Mouse (Mus musculus) thymus, postnatal 14 days (tissue): Measurements from ENCODE around the gene Golm1.
"Not testable (repeated sequence)": the region's sequence is repeated elsewhere in the genome, so short reads cannot be mapped to it uniquely, and the experiment has no call there.

Experiments used
- DNase-seq: peaks from one replicate; pipeline ENCODE4 v3.0.0; 2021

The Golm1 gene

DNA sequence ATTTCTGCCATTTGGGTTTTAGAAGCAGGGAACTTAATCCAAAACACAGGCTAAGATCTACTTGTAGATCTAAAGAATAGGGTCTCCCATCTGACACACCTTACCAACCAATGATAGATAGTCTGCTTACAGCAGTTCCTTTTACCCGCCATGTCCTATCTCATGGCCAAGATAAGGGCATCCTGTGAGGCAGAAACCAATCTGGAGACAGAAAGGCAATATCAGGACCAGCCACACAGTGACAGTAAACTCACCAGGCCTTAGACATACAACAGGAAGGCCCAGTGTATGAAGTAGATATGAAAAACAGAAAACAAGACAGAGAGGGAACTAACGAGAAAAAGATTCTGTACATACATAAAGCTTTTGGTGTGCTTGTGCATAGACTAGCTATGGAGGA, 32.8 kb downstream of the Golm1 start:
- no peak for DNase-seq

DNA sequence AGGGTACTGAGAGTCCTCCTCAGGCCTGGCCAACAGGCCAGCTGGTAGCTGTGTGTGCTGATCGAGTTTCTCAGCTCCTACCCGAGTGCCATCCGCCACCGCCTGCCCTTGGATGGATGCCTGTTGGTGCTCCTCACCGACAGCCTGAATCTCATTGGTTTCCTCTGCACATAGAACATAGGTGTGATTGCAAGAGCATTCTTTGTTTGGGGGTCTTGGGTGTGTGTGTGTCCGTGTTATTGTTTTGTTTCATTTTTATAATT, 35.5 kb downstream of the Golm1 start:
- no peak for DNase-seq

- DNase-seq: no peak
Measured at GRCm38 (mm10) chr13:59639368-59640177, 36.0 kb downstream of the Golm1 start.

DNA sequence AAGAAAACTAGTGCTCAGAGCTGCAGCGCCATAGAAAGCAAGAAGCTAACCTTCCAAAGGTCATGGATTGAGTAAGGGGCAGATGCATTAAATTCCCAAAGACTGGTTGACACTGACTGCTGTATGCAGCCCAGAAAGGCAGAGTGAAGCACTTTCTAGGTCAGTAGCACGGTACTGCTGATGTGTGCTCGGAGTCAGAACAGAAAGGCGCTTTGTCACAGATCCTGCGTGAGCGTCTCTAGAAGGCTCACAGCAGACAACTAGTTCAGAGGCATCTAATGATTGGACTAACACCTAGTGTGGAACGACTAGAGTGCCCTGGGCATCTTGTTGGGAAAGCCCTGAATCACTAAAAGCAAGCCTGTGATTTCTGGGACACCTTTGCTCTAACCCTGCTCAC, 37.8 kb downstream of the Golm1 start:
- DNase-seq: no peak

DNA sequence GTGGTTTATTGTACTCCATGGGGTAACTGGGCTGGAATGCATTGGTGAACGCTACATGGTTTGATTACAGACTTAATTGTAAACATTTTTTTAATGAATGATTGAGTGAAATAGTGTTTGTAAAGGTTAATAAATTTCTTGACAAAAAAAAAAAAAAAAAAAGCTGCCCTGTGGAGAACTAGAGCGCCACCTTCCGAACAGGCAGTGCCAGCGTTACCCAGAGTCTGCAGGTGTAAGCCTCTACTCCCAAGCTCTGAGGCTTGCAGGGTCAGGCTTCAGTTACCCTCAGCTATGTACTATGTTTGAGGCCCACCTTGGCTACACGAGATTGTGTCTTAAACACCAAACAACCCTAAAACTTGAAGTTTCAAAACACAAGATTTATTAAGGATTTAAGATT, 41.0 kb downstream of the Golm1 start:
- DNase-seq: no peak

GRCm38 (mm10) chr13:59626739-59627138, 48.9 kb downstream of the Golm1 start:
- DNase-seq: no peak

- no peak for DNase-seq
Measured at GRCm38 (mm10) chr13:59624903-59625302, 50.7 kb downstream of the Golm1 start.

GRCm38 (mm10) chr13:59624389-59624788, 51.2 kb downstream of the Golm1 start:
- DNase-seq: no peak

GRCm38 (mm10) chr13:59621643-59622489, 53.7 kb downstream of the Golm1 start:
- DNase-seq: no peak

DNA sequence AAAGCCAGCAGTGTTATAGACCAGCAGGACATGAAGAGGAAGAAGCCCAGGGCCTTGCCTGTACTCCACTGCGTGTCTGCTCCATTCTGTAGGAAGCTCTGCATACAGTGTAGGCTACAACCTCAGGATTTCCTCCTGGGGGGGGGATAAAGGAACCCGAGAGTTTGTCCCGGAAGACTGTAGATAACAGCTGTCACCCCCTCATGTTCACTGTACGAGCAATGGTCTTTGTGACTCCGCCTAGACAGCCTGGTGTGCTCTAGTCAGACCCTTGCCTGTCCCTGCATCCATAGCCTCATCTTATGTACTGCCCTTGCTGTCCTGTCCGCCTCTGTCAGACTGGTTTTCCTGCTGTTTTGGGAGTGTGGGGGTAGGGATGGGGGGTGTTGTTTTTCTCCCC, 57.1 kb downstream of the Golm1 start:
- no peak for DNase-seq

- no peak for DNase-seq
Measured at GRCm38 (mm10) chr13:59615554-59615953, 60.1 kb downstream of the Golm1 start.

DNA sequence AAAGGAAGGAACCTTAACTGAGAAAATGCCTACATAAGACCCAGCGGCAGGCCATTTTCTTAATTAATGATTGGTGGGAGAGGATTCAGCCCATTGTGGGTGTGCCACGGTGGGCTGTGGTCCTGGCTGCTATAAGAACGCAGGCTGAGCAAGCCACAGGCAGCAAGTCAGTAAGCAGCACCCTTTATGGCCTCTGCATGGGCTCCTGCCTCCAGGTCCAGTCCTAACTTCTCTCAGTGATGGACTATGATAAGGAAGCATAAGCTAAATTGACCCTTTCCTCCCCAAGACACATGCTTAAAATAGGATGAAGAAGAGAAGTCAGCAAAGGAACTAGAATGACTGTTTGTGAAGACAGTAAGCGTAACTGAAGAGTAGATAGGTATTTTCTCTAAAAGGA, 60.5 kb downstream of the Golm1 start:
- no peak for DNase-seq

DNA sequence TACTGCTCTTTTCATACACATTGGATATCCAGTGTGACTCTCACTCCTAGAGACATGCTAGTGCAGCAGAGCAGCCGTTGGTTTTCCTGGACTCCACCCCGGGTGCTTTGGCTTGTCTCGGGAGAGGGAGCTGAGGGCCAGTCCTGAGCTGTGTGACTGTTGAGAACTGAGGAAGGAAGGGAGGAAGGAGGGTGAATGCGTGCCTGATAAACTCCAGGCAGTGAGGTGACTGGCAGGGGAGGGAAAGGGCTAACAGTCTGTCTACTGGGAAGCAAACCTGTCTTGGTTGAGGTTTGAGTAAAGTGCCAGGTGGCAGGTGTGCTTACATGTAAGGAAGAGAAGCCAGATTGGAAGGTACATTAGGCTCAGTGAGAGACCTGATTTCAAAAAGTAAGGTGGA, 61.7 kb downstream of the Golm1 start:
- no peak for DNase-seq

DNA sequence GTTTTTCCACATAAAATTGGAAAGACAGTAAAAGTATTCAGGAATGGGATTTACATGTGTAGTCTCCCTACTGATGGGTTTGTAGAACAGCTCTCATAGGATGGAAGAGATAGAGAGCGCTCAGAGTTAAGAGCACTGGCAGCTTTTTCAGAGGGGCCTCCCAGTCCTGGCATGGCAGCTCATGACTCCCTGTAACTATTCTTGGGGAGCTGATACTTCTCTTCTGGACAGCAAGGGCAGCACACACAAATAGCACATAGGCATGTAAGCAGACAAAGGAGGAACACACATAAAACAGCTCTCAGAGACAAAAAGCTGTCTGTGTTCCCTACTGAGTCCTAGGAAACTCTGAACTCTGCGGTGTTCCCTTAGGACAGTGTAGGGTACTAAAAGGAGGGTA, 65.2 kb downstream of the Golm1 start:
- DNase-seq: no peak

DNA sequence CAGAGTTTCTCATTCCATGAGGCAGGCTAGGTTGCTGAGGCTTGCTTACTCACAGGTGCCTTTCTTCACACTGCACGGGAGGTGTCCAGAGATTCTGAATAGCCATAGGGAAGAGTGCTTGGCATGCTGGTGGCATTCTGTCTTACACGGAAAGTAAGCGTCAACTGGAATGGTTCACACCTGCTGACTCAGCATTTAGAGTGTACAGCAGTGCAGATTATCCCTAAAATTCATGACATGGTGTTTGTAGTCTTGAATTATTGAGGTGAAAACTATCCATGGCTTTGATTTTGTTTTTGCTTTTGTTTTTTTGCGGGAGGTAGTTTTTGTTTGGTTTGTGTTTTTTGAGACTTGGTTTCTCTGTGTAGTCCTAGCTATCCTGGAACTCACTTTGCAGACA, 65.7 kb downstream of the Golm1 start:
- DNase-seq: no peak

- no peak for DNase-seq
Measured at GRCm38 (mm10) chr13:59605221-59605922, 70.2 kb downstream of the Golm1 start.

- no peak for DNase-seq
Measured at GRCm38 (mm10) chr13:59604511-59604910, 71.1 kb downstream of the Golm1 start.

- DNase-seq: no peak
Measured at GRCm38 (mm10) chr13:59603096-59603495, 72.5 kb downstream of the Golm1 start.

DNA sequence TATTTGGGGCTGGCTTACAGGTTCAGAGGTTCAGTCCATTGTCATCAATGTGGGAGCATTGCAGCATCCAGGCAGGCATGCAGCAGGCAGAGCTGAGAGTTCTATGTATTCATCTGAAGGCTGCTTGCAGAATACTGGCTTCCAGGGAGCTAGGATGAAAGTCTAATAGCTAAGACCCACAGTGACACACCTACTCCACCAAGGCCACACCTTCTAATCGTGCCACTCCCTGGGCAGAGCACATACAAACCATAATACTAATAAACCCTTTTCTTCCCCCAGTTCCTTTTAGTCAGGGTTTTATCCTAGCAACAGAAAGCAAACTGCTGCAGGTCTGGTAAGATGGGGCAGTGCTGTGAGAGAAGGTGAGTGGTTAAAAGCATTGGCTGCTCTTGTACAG, 83.0 kb downstream of the Golm1 start:
- DNase-seq: no peak

DNA sequence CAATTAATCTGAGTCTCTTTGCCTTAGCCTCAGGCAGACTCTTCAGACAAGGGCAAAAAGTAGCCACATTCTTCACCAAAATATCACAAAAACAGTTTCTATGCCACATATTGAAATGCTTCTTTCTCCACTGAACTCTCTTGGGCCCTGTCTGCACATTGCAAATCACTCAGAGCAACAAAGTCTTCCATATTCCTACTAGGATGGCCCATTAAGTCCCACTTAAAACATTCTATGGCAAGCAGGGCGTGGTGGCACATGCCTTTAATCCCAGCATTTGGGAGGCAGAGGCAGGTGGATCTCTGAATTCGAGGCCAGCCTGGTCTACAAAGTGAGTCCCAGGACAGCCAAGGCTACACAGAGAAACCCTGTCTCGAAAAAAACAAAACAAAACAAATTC, 83.6 kb downstream of the Golm1 start:
- DNase-seq: not testable (repeated sequence)

DNA sequence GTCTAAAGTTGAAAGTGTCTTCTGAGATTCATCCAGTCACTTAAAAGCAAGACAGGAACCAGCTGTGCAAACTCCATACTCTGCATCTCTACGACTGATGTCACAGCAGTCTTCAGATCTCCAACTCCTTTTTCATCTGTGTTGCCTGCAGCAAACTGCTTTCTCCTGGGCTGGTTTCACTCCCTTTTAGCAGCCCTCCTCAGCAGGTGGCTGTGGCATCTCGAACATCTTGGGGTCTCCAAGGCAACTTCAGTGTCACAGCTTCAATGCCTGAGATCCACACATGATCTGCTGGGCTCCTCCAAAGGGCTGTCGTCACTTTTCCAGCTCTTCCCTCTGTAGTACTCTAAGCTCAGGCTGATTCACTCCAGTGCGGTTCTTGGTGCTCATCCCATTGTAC, 84.9 kb downstream of the Golm1 start:
- peak; percentile 60 for DNase-seq

DNA sequence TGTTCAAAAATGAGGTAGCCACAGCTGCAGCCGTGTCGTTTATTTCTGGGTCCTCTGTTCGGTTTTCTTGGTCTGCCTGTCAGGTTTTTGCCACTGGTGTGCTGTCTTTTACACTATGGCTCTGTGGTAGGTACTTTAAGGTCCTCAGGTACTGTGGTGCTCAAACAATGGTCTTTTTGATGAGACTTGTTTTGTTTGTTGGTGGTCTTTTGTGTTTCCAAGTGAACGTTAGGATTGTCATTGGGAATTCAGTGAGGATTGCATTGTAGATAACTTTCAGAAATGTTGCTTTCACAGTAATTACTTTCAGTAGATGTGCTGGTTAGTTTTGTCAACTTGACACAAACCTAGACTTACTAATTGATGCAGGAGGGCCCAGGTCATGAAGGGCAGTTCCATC, 85.9 kb downstream of the Golm1 start:
- no peak for DNase-seq

- DNase-seq: no peak
Measured at GRCm38 (mm10) chr13:59587201-59587600, 88.4 kb downstream of the Golm1 start.

DNA sequence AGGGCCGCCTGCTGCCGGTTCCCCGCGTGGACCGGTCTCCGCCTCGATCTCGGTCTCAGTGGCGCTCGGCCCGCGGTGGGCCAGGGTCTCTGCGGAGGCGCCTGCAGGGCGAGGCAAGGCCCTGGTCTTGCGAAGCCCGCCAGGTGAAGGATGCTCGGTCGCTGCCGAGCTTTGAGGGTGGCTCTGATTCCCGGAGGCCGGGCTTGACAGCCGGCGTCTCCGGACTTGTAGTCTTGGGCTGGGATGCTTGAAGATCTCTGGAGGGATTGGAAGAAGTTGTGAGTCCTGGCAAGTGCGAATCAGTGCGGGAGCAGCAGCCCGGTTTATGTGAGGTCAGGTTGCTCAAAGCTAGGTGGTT, 90.0 kb downstream of the Golm1 start:
- peak; percentile 64 for DNase-seq
